Mouse (Mus musculus) thymus, postnatal 14 days (tissue): ENCODE data around the gene Nbas.

Experiments
- DNase-seq: peaks from one replicate; pipeline ENCODE4 v3.0.0; 2021

The Nbas gene

DNA sequence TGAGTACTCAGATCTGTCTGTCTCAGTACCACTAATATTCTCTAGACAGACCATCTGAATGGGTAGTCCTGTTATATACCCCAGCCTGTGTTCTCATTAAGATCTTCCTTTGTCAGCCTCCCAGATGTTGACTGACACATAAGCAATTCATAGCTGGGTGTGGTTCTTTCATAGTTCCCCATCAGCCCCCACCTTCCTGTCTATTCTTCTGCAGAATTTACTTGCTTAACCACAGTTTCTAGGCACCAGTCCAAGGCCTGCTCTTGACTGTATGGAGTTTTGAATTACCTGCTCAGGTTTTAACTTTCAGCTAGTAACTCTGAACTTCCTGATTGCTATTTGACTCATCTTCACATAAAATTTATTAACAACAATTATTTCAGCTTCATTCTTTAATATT is 141.3 kb downstream of the Nbas start:
- DNase-seq, result no peak

DNA sequence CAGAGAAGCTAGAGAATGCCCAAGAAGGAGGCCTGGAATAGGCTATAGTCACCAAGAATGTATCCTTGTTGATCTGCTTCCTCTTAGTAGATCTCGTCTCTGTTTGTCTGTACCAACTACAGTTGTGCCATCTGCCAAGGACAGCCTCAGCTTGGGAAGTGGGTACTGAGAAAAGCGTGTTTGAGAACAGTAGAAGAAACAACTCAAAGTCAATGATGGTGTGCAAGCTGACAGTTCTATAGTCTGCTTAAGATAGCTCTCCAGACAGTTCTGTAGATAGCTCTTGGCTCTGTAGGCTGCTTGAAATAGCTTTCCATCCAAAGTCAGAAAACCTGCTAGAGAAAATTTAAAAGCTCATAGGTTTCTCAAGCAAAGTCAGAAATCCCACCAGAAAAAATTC is 149.7 kb downstream of the Nbas start:
- DNase-seq, result no peak

DNA sequence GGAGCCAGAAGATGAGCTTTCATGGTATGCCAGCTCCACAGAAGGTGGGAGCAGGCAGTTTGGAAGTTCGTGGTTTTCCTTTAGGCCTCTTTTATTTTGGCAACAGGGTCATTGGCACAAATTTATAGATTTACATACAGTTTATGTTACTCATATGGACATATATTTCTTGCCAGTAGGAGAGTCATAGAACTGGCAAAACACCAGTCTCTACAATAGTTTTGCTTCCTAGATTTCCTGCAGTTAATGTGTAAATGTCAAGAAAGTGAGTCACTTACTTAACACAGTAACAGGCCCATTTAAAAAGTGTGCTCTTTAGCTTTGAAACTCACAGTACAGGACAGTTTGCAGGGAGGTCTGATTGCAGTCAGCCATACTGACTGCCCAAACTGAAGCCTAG is 161.3 kb downstream of the Nbas start:
- DNase-seq, result no peak

DNA sequence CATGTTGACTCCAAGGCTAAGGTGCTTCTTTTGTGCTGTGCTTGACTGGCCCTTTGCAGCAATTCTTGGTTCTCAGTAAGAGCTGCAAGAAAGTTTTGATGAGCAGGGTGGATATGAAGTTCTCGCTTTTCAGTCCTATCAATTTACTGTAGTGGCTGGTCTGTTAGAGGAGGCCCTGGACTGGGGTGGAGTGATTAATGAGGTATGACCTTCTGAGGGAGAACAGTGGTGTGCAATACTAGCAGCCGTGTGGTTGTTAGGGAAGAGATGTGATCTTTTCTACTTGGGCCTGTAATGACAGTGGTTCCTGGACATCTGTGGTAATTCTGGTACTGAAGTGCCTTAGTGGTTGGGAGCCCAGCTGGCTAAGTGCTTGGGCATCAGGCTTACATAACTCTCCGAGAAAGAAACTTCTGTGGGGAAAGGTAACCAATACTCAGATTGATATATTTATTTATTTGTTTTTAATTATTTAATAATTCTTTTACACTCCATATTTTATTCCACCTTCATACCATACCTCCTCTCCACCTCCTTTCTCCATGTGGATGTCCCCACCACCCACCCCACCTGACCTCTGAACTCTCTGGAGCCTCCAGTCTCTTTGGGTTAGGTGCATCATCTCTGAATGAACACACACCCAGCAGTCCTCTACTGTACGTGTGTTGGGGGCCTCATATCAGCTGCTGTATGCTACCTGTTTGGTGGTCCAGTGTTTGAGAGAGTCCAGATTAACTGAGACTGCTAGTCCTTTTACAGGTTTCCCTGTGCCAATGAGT is 175.9 kb downstream of the Nbas start:
- DNase-seq, result no peak

DNA sequence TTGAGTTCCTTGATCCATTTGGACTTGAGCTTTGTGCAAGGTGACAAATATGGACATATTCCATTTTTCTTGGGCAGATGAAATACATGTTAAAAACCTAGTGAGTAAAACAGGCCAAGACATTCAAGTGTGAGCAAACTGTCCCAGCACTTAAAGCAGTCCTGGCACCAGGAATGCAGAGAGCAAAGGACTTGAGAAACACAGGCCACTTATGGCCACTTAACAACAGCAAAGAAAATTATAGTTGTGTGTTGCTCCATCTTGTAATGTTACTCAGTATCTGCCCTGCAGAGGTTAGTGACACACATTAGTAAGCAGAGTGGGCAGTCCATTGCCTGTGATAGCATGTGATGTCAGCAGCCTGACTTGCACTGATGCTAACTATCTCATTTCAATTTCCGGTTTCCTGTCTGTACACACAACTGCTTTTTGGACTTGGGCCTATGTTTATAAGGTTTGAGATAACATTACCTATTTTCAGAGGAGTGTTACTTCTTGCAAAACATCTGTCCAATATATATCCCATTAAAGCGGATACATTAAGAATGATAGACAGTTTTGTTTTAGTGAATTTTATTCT is 176.6 kb downstream of the Nbas start:
- no peak for DNase-seq

DNA sequence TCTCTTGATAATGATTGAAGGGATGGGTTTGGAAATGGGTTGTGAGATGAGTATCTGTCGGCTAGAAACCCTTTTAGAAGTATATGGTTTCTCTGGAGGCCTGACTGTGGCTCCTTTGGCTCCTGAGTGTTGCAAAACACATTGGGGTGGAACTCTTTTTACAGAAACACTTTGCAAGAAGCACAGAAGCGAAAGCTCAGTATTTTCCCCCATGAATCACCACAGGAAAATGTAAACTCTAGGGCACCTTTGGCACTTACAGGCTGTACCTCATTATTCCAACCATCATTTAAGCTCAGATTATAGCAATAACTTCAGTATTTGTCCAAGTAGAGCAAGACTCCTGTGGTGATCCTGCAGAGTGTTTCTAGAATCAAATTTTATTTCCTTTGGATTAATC is 180.0 kb downstream of the Nbas start:
- DNase-seq, result no peak

DNA sequence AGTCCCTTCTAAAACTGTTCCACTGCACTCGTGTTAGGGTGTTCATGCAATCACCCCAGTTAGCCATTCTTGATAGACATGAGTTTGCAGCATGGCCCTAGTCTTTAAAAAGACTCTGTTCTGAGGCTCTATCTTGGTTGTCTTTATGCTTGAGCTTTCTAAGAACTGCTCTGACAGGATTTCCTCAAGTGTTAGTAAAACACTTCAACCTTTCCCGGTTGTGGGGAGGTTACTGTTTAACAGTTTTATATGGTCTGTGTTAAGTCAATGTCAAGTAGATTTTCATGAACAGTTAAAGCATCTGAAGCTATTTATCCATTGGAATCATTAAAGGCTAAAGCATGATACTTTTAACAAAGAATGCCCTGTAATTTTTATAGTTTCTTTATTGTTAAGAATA is 183.1 kb downstream of the Nbas start:
- DNase-seq, result no peak

DNA sequence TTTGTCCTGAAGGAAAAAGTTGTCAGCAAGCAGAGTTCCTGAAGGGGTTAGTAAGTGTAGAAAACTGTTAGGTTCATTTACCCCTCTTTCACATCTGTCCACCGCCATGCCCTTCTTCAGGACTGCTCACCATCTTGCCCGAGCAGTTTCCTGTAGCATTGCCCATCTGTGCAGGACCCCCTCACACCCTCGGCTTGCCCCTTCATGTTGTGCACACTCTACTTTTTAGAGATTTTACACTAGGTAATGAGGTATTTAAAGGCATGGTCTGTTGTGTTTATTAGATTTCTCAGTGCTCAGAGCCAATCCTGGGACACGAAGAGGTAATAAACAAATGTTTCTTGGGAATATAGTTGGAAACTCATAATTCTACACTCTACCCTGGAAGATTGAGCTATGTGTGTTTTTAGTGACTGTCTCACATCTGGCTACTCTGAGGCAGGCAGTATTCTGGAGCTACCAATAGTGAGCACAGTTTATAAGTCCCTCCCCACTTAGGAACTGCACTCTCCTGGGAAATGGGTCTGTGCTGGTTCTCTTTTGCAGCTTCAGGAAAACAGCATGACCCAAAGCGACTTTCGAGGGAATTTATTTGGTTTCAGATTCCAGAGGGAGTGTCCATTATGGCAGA is 191.4 kb downstream of the Nbas start:
- no peak for DNase-seq

DNA sequence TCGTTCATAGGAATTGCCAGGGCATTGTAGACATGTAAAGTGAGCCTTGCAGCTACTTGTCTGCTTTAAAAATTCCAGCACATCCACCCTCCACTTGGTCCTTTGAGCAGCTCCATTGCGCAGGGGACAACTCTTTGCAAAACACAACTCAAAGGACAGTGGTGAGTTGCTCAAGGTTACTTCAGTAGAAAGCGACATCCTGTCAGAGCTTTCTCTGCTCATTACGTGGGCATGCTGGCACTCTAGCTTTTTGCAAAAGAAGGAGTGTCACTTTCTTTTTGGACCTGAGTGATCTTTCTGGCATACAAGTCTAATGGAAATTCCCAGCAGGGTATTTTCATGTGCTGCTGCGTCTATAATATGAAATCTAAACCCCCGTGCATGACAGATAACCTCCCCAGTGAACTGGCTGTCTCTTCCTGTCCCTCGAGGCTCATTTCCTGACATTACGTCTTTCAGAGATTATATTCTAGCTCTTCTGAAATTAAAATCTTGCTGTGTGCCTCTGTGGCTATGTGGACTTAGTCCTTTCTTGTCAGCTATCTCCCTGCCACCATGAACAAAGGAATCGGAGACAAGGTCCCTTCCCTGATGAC is 192.7 kb downstream of the Nbas start:
- no peak for DNase-seq

DNA sequence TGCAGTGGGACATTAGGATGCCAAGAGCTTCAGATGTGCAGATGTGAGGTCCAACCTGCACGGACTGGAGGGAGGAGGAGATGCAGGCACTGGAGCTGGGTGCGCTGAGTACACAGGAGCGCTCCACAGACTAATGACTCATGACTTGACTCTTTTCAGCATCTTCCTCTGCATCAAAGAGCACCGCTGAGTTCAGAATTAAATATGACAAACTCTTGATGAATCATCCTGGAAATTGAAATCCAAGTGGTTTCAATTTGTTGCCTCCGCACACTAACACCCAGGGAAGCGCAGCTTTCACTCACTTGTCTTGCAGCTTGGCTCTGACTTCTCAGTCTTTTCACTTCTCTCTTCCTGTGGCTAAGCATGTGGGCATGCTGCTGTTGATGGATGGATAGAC is 193.5 kb downstream of the Nbas start:
- no peak for DNase-seq

DNA sequence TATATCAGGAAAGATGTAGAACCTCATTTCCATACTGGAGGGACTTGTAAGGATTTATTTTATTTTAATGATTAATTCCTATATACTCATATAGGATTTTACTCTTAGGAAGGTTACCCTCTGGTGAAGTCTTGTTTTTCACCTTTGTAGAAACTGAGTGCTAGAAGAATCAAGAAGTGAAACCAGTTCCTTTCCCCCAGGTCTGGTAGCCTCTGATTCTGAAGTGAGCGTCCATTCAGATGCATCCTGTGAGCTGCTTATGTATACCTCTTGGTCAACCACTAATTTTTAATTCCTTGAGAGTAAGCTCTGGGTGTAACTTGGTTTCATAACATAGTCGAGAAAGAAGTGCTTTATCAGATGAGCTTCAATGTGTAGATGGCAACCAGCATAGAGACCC is 196.6 kb downstream of the Nbas start:
- DNase-seq, result no peak

DNA sequence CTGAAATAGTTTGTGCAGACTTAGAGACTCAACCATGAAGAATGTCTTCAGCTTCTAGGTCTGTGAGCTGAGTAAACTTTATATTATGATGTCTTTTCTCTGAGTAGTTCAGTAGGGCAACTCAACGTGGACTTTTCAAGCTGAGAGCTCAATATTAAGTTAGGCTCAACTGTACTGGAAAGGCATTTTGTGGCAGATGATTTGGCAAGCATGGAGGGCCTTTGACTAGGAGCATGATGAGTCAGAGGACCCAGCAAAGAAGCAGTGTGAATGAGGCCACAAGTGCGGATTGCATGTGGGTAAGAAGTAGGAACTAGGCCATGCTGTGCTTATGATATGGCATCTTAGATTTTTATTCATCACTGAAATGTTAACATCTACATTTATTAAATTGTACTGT is 205.9 kb downstream of the Nbas start:
- no peak for DNase-seq

DNA sequence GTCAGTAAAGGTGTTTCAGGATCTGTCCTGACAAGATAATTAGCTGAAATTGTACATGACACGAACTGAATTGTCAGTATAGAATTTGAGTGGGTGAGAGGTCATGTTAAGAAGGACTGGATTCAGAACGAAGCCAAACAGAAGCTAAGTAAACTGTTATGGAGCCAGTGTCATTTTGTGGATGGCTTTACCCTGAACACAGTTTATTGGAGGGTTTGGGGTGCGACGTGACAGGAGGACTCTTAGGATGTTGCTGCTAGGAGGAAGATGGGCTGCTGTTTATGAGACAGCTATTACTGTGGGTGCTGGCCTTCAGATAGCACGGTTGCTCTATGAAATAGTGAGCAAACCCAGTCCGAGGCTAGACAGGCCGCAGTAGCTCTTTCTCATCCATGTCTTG is 210.2 kb downstream of the Nbas start:
- no peak for DNase-seq

DNA sequence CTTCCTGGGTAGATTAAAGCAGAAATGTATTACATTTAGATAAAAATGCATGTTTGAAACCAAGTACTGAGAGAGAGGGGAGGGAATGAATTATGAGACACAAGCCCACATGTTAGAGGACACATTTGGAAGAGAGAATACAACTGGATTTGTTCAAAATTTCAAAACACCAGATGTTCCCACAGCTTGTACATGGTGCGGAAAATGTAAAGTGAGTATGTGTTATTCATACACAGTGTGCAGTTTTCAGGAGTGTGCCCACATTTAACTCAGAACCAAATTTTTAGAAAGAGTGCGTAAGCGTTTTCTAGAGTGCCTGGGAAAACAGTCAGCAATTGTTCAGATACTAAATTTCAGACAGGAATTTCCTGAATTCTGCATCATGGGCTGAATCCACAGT is 217.3 kb downstream of the Nbas start:
- no peak for DNase-seq

DNA sequence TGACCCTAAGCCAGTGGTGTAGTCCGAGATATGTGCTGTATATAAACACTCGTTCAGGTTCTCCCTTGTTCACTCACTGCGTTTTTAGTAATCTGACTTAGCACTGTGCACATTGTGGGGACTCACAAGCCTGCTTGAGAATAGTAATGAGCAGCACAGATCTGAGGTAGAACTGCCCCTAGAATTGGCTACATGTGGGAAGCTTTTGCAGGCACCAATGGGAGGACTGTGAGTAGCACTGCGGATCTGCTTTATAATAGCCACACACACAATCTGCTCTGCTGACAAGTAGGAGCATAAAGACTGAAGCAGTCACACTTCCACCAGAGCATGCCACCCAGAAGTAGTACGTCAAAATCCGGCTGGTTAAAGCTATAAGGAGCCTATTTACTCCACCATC is 228.3 kb downstream of the Nbas start:
- no peak for DNase-seq

DNA sequence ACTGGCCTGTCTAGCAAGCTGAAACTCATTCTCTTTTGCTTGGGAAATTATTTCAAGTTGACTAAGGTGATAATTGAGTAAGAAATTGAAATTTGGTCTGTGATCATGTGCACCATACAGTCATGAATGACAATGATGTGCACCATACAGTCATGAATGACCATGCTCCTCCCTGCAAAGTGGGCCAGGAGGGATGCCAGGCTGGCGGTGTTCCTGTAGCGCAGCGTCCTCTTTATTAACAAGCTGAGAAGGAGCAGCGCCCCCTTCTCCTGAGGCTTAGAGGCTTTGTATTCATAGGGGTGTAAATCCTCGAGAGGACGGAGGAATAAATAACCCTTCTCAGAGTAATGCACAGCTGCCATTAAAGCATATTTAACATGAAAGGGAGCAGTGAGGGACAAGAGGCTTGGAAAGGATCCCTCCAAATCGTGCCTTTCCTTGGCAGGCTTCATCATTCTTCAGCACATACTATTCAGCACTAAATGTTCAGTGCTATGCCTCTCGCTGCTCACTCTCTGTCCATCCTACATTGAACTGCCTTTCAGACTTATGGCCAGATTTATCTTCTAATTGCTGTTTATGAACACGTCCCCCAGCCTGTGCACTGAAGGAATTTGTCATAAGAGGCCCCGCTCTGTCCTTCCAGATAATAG is 230.4 kb downstream of the Nbas start:
- DNase-seq, result no peak

DNA sequence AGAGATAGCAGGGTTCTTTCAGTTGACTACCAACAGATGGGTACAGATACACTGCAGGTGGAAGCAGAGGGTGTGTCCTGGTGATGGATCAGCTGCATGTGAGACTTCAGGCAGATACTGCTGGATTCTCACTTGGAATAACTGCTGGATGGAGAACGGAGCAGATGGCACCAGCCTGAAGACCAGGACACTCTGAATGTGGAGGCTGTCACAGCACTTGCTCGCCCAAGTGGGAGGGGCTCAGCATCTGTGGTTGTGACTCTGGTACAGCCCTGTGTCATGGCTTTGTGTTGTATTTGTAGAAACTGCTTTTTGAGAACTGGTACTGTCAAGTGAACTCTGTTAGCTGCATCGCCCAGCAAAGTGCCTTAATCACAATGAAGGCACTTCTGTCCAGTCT is 231.3 kb downstream of the Nbas start:
- no peak for DNase-seq

DNA sequence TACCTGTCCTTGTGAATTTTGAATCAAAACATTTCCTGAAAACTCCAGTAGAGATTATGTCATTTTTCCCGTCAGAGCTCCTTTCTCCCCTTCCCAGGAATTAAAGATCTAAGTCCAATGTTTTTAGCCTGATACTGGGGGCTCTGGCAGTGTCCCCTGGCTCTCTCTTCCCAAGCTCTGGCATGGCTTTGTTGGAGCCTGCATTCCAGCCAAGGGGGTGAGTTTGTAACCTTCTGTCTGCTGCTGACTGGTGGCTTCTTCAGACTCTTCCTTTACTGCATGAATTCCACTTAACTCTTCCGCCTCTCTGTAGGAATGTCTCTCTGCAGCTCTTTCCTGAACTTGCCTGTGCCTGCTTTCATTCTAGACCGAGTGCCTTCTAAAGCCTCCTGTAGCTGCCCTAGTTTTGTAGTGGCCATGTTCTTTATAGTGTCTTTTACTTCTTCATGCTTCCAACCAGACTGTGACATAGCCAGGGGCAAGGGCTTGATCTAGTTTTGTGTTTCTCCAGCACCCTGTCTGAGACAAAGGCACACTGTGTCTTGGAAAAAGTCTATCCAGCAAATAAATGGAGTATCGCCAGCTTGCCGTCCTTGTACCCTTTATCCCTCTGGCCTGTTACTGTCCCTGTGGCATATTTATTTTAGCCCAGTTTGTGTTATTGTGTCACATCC is 236.0 kb downstream of the Nbas start:
- no peak for DNase-seq

DNA sequence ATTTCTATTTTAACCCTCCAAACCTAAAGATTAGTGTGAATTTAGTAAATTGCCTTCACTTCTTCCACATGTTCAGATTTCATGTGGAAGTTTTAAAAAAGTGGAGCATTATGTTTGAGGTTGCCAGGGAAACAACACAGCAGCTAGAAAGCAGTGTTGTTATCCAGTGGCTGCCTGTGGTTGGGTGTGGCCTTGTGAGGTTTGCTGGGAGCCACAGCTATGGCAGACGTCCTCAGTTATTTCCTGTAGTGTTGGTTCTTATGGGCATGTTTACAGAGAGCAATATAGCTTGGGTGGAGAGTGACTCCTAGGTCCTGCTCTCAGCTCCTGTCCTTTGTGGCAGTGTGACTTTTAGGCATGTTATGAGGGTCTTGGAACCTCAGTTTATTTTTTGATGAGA is 249.1 kb downstream of the Nbas start:
- DNase-seq, result no peak

DNA sequence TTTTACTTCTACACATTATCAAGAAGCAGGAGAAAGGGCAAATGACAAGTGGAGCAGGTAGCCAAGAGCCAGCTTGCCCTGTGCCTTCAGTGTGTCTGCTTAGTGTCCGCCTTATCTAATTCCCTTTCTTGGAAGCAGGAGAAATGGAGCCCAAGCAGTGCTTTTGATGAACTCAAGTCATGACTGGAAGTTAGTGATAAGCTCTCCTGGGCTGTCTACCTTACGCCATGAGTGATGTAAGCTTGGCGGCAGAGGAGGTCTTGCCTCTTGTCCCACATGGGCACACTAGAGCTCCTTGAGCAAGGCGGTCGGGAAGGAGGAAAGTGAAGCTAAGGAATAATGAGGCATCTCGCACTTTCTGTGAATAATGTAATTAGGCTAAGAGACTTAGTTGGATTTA is 250.5 kb downstream of the Nbas start:
- no peak for DNase-seq

DNA sequence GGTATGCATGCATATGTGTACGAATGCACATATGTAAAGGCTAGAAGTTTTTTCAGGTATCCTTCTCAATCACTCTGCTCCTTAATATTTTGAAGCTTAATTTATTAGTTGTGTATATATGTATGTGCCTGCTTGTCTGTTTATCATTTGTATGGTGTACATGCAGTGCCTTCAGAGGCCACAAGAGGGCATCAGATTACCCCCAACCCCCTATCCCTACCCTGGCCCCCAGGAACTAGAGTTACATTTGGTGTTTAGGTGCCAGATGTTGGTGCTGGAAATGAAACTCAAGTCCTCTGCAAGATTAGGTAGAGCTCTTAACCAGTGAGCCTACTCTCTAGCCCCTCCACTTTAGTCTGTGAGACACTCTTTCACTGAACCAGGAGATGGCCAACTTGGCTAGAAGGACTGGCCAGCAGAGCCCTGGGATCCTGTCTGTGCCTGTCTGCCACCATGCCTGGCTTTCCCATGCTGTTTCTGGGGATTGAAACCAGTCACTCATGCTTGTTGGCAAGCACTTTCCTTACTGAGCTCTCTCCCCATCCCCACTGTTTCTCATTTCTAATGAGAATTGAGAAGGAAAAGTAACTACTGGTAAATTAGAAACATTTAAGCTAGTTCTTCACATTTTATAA is 263.9 kb downstream of the Nbas start:
- DNase-seq, result peak; percentile 16

DNA sequence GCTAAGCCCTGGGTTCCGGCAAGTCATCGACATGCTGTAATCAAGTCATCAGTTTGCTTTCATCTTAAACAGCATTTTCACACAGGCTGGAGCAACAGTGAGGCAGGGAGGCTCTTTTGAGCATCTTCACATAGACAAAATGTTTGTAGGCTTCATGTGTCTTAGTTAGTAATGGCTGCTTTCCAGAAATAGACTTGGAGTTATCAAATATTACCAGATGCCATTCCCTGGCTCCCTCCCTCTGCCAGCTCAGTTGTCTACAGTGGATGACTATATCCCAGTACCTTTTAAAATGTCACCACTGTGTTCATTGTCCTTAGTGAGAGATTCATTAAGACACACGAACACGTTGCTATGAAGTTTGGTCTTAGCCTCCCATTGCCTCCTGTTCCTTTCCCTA is 270.2 kb downstream of the Nbas start:
- DNase-seq, result no peak

DNA sequence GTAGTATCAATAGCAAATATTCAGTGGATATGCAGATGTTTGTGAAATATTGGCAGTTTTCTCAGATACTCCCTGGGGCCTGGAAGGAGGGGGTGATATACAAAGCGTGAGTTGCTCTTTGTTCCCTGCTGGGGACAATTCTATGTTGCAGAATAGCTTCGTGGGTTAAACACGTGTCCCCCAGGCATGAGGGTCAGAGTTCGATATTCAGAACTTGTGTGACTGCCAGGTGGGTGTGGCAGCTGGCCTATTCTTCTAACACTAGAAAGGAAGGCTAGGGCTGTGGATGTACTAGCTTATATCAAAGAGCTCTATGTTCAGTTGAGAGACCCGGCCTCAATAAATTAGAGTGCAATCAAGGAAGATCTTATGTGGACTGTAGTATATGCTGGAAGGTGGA is 274.9 kb downstream of the Nbas start:
- DNase-seq, result no peak
